ENCODE assay signal across 35 mouse cellular contexts in the genomic region with DNA sequence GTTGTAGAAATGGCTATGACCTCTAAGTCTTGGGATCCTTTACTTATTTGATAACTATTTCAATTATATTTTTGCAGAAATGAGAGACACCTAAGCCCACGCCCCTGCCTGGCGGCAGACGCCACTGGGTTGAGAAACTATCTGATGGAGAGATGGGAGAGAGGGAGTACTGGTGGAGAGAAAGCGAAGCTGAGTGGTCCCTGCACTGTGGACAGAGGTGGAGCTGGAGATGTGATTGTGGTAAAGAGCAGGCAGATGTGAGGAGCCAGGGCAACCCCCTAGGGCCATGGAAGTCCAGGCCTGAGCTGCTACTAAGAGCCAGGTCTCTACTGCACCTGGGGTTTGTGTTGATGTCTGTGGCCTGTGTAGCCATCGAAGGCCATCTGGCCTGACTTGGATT.
"Had no signal": no experiment of that assay in that cellular context is flagged by ENCODE, and none has a peak within 500 bp of the region (broad histone marks: within the 10 kb centered on the region; RNA-seq: fewer than 3 reads in every experiment).

No protein-coding gene starts in this region.

- H3K27me3 ChIP-seq: heart, embryonic 12.5 days; heart, embryonic 13.5 days; heart, embryonic 15.5 days; hindbrain, embryonic 12.5 days; hindbrain, embryonic 13.5 days; hindbrain, embryonic 15.5 days; intestine, embryonic 15.5 days; kidney, embryonic 15.5 days had no signal

- H3K9me3 ChIP-seq: heart, embryonic 12.5 days; heart, embryonic 13.5 days; heart, embryonic 15.5 days; hindbrain, embryonic 10.5 days; hindbrain, embryonic 12.5 days; hindbrain, embryonic 13.5 days; hindbrain, embryonic 15.5 days; intestine, embryonic 15.5 days; kidney, embryonic 15.5 days had no signal

- H3K36me3 ChIP-seq: heart, embryonic 12.5 days; heart, embryonic 13.5 days; heart, embryonic 15.5 days; hindbrain, embryonic 10.5 days; hindbrain, embryonic 12.5 days; hindbrain, embryonic 13.5 days; hindbrain, embryonic 15.5 days; intestine, embryonic 15.5 days; kidney, embryonic 15.5 days had no signal

- DNase-seq: heart, adult 18-20 months; heart, postnatal 10 days; heart, postnatal 14 days; heart, postnatal 36 days; heart, postnatal 4 days; kidney, adult 11 months; kidney, adult 18-20 months; kidney, adult 2 months; kidney, adult 8-10 months; kidney, adult 9 months; kidney, postnatal 10 days; kidney, postnatal 14 days; kidney, postnatal 25 days; kidney, postnatal 36 days; kidney, postnatal 4 days; layer of hippocampus, adult 9-11 months; layer of hippocampus, postnatal 36 days had no signal

- H3K4me1 ChIP-seq: hindbrain, embryonic 12.5 days; intestine, embryonic 15.5 days had no signal

- H3K4me2 ChIP-seq: heart, embryonic 11.5 days; heart, embryonic 12.5 days; heart, embryonic 13.5 days; heart, embryonic 15.5 days; hindbrain, embryonic 12.5 days; hindbrain, embryonic 13.5 days; hindbrain, embryonic 14.5 days; hindbrain, embryonic 15.5 days; intestine, embryonic 15.5 days; kidney, embryonic 15.5 days had no signal

- H3K4me3 ChIP-seq: heart, embryonic 12.5 days; heart, embryonic 13.5 days; heart, embryonic 15.5 days; hindbrain, embryonic 10.5 days; hindbrain, embryonic 12.5 days; hindbrain, embryonic 13.5 days; hindbrain, embryonic 15.5 days; intestine, embryonic 15.5 days; kidney, embryonic 15.5 days; layer of hippocampus, adult 2 months had no signal

- ATAC-seq: hindbrain, embryonic 16.5 days; hindbrain, postnatal 0 days; inflammation-experienced regulatory T-cells, adult 6 months; intestine, embryonic 15.5 days; intestine, embryonic 16.5 days; intestine, postnatal 0 days had no signal

- H3K9ac ChIP-seq: heart, embryonic 12.5 days; heart, embryonic 13.5 days; heart, embryonic 15.5 days; hindbrain, embryonic 12.5 days; hindbrain, embryonic 13.5 days; hindbrain, embryonic 14.5 days; hindbrain, embryonic 15.5 days; intestine, embryonic 15.5 days; kidney, embryonic 15.5 days had no signal

- H3K27ac ChIP-seq: heart, embryonic 13.5 days; heart, embryonic 15.5 days; hindbrain, embryonic 10.5 days; hindbrain, embryonic 12.5 days; hindbrain, embryonic 13.5 days; hindbrain, embryonic 14.5 days; hindbrain, embryonic 15.5 days; hindbrain, postnatal 0 days; intestine, embryonic 15.5 days; kidney, embryonic 15.5 days; kidney, postnatal 0 days; layer of hippocampus, adult 2 months had no signal
